Mouse (Mus musculus) embryonic facial prominence, embryonic 10.5 days (tissue): ENCODE measurements around the gene Gabpb1. TPM values are rescaled to one million over a fixed set of nuclear protein-coding genes. Genes with fewer than 3 reads are reported as not detected.

ENCODE experiments used
- polyA plus RNA-seq: library from polyadenylated mRNA; unstranded; fragments of >200 nt; fragmentation: Nextera tagmentation; extraction: Ambion mirVana; gene quantifications from 2 replicates; pipeline ENCODE4 v1.2.1, GENCODE M21; 2016

The Gabpb1 gene
- polyA plus RNA-seq, 1 experiment from 2014 or later, result 87.3 TPM

Other genes starting within 250 kb of the Gabpb1 start
- gene Atp8b4, start 175.7 kb downstream of the Gabpb1 start, polyA plus RNA-seq, result 0.52 and 1.3 TPM in 2 replicates
- 1.5 and 3.8 TPM in 2 replicates for gene Slc27a2, start 123.9 kb downstream of the Gabpb1 start, polyA plus RNA-seq
- 0.40 and 0.95 TPM in 2 replicates for gene Hdc, start 57.0 kb downstream of the Gabpb1 start, polyA plus RNA-seq
- 42.1 and 44.0 TPM in 2 replicates for gene Usp8, start 31.0 kb upstream of the Gabpb1 start, polyA plus RNA-seq
- gene Usp50, start 107.1 kb upstream of the Gabpb1 start, polyA plus RNA-seq, result 2.8 and 3.2 TPM in 2 replicates
- 53.5 and 60.0 TPM in 2 replicates for gene Trpm7, start 199.9 kb upstream of the Gabpb1 start, polyA plus RNA-seq